Mouse (Mus musculus) myocyte (in vitro differentiated cells): ENCODE data around the gene Zbtb3.

Experiments used
- CEBPB ChIP-seq: IDR thresholded peaks from 2 replicates; pipeline ENCODE4 v1.6.1; 2011; ENCODE audit warnings: mild to moderate bottlenecking, moderate library complexity; ENCODE audit not compliant: poor library complexity, insufficient read depth, severe bottlenecking
- E2F4 ChIP-seq: IDR thresholded peaks from one replicate; pipeline ENCODE4 v1.6.1; 2011; ENCODE audit warnings: mild to moderate bottlenecking, control low read depth, moderate library complexity; ENCODE audit not compliant: insufficient read depth
- MAX ChIP-seq: IDR thresholded peaks from one replicate; pipeline ENCODE4 v1.6.1; 2011; ENCODE audit warnings: low read depth, mild to moderate bottlenecking, control low read depth
- MYOD1 ChIP-seq, 3 experiments: IDR thresholded peaks; one replicate each; pipeline ENCODE4 v1.6.1; 2011; ENCODE audit warnings: control low read depth in 2 of 3, low read depth in 2 of 3, mild to moderate bottlenecking in 2 of 3, moderate library complexity in 1 of 3; ENCODE audit not compliant: insufficient read length in 2 of 3, control insufficient read depth in 1 of 3
- MYOG ChIP-seq, 3 experiments: IDR thresholded peaks; one replicate each; pipeline ENCODE4 v1.6.1; 2011; ENCODE audit warnings: control low read depth in 2 of 3, low read depth in 2 of 3, mild to moderate bottlenecking in 2 of 3; ENCODE audit not compliant: insufficient read length in 2 of 3, control insufficient read depth in 1 of 3, insufficient read depth in 1 of 3
- POLR2A ChIP-seq: IDR thresholded peaks from one replicate; pipeline ENCODE4 v1.6.1; 2011; ENCODE audit warnings: low read depth, mild to moderate bottlenecking, control low read depth, moderate library complexity; ENCODE audit not compliant: insufficient read length
- POLR2AphosphoS2 ChIP-seq: IDR thresholded peaks from one replicate; pipeline ENCODE4 v1.6.1; 2011; ENCODE audit warnings: low read depth, control low read depth; ENCODE audit not compliant: insufficient read length
- REST ChIP-seq: IDR thresholded peaks from one replicate; pipeline ENCODE4 v1.6.1; 2011; ENCODE audit warnings: mild to moderate bottlenecking, control low read depth, moderate library complexity; ENCODE audit not compliant: insufficient read depth, insufficient read length
- SRF ChIP-seq: IDR thresholded peaks from one replicate; pipeline ENCODE4 v1.6.1; 2011; ENCODE audit warnings: low read depth; ENCODE audit not compliant: control insufficient read depth, insufficient read length
- TCF12 ChIP-seq: IDR thresholded peaks from one replicate; pipeline ENCODE4 v1.6.1; 2011; ENCODE audit warnings: mild to moderate bottlenecking, control low read depth; ENCODE audit not compliant: poor library complexity, insufficient read depth, severe bottlenecking
- TCF3 ChIP-seq: IDR thresholded peaks from one replicate; pipeline ENCODE4 v1.6.1; 2011; ENCODE audit warnings: low read depth, control low read depth; ENCODE audit not compliant: insufficient read length
- USF1 ChIP-seq: IDR thresholded peaks from one replicate; pipeline ENCODE4 v1.6.1; 2011; ENCODE audit warnings: low read depth, mild to moderate bottlenecking, control low read depth, moderate library complexity

DNA sequence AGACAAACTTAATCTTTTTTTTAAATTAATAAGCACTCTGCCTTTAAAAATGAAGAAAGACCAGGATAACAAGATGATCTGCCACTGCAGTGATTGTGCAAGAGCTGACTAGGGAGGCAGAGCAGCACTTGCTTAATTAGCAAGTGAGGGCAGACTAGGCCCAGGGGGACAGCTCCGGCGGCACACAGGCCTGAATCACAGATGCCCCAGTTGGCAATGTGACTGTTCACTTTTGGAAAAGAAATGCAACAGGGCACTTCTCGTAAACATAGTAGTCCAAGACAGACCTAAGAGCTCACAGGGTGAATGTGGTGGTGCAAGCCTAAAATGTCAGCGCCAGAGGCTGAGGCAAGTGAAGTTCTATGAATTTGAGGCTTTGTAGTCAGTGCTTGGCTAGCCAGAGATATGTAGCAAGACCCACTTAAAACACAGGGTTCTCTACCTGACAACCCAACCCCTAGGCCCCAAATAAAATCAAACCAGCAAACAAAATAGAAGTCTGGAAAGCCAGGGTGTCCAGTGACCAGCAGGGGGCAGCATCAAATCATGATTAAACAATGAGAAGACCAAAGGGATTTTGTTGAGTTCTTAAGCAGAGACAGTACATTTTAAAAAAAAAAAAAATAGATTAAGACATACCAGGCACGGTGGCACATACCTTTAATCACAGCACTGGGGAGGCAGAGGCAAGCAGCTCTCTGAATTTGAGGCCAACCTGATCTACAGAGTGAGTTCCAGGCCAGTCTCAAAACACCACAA lies 42.2 kb downstream of the Zbtb3 start:
- TF ChIP-seq POLR2A, result no peak
- no peak for TF ChIP-seq TCF12
- TF ChIP-seq MAX, result no peak
- no peak for TF ChIP-seq MYOD1 (IDR thresholded peaks at IDR 0.05; ENCODE audit: control insufficient read depth in 1 of 3, insufficient read length in 2 of 3, low read depth in 2 of 3)
- TF ChIP-seq E2F4, result no peak
- no peak for TF ChIP-seq CEBPB
- no peak for TF ChIP-seq POLR2AphosphoS2
- no peak for TF ChIP-seq SRF
- no peak for TF ChIP-seq USF1
- TF ChIP-seq MYOG (IDR thresholded peaks at IDR 0.05; ENCODE audit: control insufficient read depth in 1 of 3, insufficient read depth in 1 of 3, insufficient read length in 2 of 3, low read depth in 2 of 3), result no peak
- TF ChIP-seq TCF3, result no peak
- no peak for TF ChIP-seq REST
